Mouse (Mus musculus): ENCODE data around the gene Midn.

- TF ChIP-seq CTCF (IDR thresholded peaks at IDR 0.05; ENCODE audit: low read depth) (no peak), EP300 (IDR thresholded peaks at IDR 0.05; ENCODE audit: low read depth) (no peak)
Observed at GRCm38 (mm10) chr10:80162716-80163299, 14.7 kb downstream of the Midn start.
